Mouse (Mus musculus): ENCODE measurements around the gene Bmp5. TPM values are rescaled to one million over a fixed set of nuclear protein-coding genes. Genes with fewer than 3 reads are reported as not detected.

Bmp5 gene
- polyA plus RNA-seq, 1 experiment, result 8.3 TPM

- Histone ChIP-seq H3K4me1 (ENCODE audit: control insufficient read depth, insufficient read depth, low read length) (no peaks in the 10 kb centered on the region), H3K4me3 (replicated peaks; ENCODE audit: insufficient read depth, low read depth, low read length) (no peak overlapping the region), H3K27ac (ENCODE audit: insufficient read depth, low read length) (no peak overlapping the region), H3K27me3 (ENCODE audit: control insufficient read depth, insufficient read depth, low read length) (no peaks in the 10 kb centered on the region)
- no peak for DNase-seq
- 46% methylated on average over 7 of the region's 7 CpGs for WGBS
- no peak for TF ChIP-seq POLR2A (IDR thresholded peaks at IDR 0.05; ENCODE audit: borderline replicate concordance, insufficient read depth, low read length)
These were observed 136.4 kb downstream of the Bmp5 start for GRCm38 (mm10) chr9:75911542-75911941.

DNA sequence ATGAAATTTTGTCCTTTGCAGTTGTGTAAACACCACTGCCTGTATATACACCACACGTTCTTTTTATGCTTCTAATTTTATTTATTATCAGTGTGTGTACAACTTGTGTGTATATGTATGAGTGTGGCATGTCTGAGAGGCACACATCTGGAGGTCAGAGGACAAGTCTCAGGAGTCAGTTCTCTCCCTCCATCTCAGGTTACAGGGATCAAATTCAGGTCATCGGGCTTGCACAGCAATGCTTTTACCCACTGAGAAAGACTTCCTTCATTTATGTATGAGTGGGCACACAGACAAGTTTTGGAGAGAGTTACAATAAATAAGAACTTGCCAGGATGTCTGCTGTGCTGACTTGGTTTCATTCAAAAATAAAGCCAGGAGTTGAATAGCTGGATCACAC, 140.9 kb downstream of the Bmp5 start:
- WGBS, result 49% methylated on average over 2 of the region's 2 CpGs
- TF ChIP-seq POLR2A (IDR thresholded peaks at IDR 0.05; ENCODE audit: borderline replicate concordance, insufficient read depth, low read length) (no peak), CTCF (IDR thresholded peaks at IDR 0.05; ENCODE audit: borderline replicate concordance, insufficient read depth, low read depth, low read length) (no peak)

DNA sequence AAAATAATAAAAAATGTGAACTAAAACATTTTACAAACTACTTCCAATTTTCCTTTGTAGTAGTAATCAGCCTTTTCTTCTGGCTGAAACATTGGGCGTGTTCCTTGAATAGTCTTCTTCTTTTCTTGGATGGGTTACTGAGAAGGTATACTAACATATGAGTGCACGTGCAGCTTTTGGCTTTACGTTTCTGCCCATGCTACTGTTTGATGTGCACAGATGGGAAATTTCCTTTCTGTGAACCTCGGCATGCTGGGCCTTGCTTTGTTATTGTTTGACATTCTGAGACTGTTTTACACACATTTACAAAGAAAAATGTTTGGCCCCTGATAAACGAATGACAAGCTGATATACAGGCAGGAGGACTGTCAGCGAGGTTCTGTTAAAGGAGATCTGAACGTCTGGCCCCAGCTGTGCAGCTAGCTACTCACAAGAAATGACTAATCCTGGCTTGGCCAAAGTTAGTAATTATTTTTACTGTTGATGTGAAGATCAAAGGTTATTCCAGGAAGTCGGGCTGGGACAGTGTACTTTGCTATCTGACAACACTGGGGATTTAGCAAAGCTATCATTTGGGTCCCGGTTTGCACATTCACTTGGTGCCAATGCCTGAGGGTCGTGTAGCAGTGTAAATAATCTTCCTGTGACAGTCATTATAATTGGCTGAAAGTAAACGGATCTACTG, 152.2 kb downstream of the Bmp5 start:
- H3K4me3 ChIP-seq (replicated peaks; ENCODE audit: insufficient read depth, low read depth, low read length), result no peak overlapping the region
- no peak overlapping the region for H3K27ac ChIP-seq (ENCODE audit: insufficient read depth, low read length)
- no peaks in the 10 kb centered on the region for H3K4me1 ChIP-seq (ENCODE audit: control insufficient read depth, insufficient read depth, low read length)
- H3K27me3 ChIP-seq (ENCODE audit: control insufficient read depth, insufficient read depth, low read length), result no peaks in the 10 kb centered on the region
- no peak for DNase-seq
- TF ChIP-seq CTCF (IDR thresholded peaks at IDR 0.05; ENCODE audit: borderline replicate concordance, insufficient read depth, low read depth, low read length) (no peak), POLR2A (IDR thresholded peaks at IDR 0.05; ENCODE audit: borderline replicate concordance, insufficient read depth, low read length) (no peak)
- 49% methylated on average over 11 of the region's 11 CpGs for WGBS

More for the DNA sequence above, 140.9 kb downstream of the Bmp5 start:
- no peak overlapping the region for H3K27ac ChIP-seq (ENCODE audit: insufficient read depth, low read length)
- H3K4me1 ChIP-seq (ENCODE audit: control insufficient read depth, insufficient read depth, low read length), result no peaks in the 10 kb centered on the region
- H3K4me3 ChIP-seq (replicated peaks; ENCODE audit: insufficient read depth, low read depth, low read length), result no peak overlapping the region
- H3K27me3 ChIP-seq (ENCODE audit: control insufficient read depth, insufficient read depth, low read length), result no peaks in the 10 kb centered on the region
- no peak for DNase-seq

DNA sequence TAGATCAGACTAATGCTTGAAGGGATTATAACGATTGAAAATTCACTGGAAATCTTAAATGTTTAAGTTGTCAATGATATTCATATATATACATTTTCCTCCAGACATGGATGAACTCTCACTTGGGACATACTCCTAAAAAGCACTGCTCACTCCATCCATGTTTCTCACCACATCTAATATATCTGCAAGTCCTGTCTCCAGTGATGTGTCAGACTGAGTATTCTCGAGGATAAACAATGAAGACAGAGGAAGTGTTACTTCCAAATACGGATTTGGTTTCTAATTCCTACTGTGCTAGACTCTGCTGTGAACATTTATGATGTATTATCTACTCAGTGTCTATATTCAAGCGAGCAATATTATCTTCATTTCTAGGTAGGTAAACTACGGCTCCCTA, 152.9 kb downstream of the Bmp5 start:
- TF ChIP-seq CTCF (IDR thresholded peaks at IDR 0.05; ENCODE audit: borderline replicate concordance, insufficient read depth, low read depth, low read length), result no peak
- no peak for TF ChIP-seq POLR2A (IDR thresholded peaks at IDR 0.05; ENCODE audit: borderline replicate concordance, insufficient read depth, low read length)
- no peaks in the 10 kb centered on the region for H3K4me1 ChIP-seq (ENCODE audit: control insufficient read depth, insufficient read depth, low read length)

GRCm38 (mm10) chr9:75944663-75945062, 169.5 kb downstream of the Bmp5 start:
- no peak overlapping the region for H3K27ac ChIP-seq (ENCODE audit: insufficient read depth, low read length)
- DNase-seq, result no peak
- TF ChIP-seq POLR2A (IDR thresholded peaks at IDR 0.05; ENCODE audit: borderline replicate concordance, insufficient read depth, low read length) (no peak), CTCF (IDR thresholded peaks at IDR 0.05; ENCODE audit: borderline replicate concordance, insufficient read depth, low read depth, low read length) (no peak)
- WGBS, result 78% methylated on average over 3 of the region's 3 CpGs
- H3K4me1 ChIP-seq (ENCODE audit: control insufficient read depth, insufficient read depth, low read length), result no peaks in the 10 kb centered on the region
- H3K27me3 ChIP-seq (ENCODE audit: control insufficient read depth, insufficient read depth, low read length), result no peaks in the 10 kb centered on the region; the same call in 1 of the 2 replicates
- H3K4me3 ChIP-seq (replicated peaks; ENCODE audit: insufficient read depth, low read depth, low read length), result no peak overlapping the region

More for the DNA sequence above, 152.9 kb downstream of the Bmp5 start:
- Histone ChIP-seq H3K27ac (ENCODE audit: insufficient read depth, low read length) (no peak overlapping the region), H3K4me3 (replicated peaks; ENCODE audit: insufficient read depth, low read depth, low read length) (no peak overlapping the region), H3K27me3 (ENCODE audit: control insufficient read depth, insufficient read depth, low read length) (no peaks in the 10 kb centered on the region)
- DNase-seq, result no peak
- 81% methylated on average over 5 of the region's 5 CpGs for WGBS

Other genes starting within 250 kb of the Bmp5 start
- 45.4 and 50.6 TPM in 2 replicates for gene Tmod3, start 215.7 kb upstream of the Bmp5 start, polyA plus RNA-seq (2012; rRNA removed)
- gene Tmod2, start 164.0 kb upstream of the Bmp5 start, polyA plus RNA-seq (2012; rRNA removed), result 86.2 and 86.7 TPM in 2 replicates
- gene Lysmd2, start 149.6 kb upstream of the Bmp5 start, polyA plus RNA-seq (2012; rRNA removed), result 115 and 120 TPM in 2 replicates
- gene Scg3, start 91.3 kb upstream of the Bmp5 start, polyA plus RNA-seq (2012; rRNA removed), result 237 and 254 TPM in 2 replicates
- gene Hmgcll1, start 239.5 kb downstream of the Bmp5 start, polyA plus RNA-seq (2012; rRNA removed), result 16.3 and 16.5 TPM in 2 replicates

Measured in cerebellum, adult 2 months (tissue).